Mouse (Mus musculus): Measurements from ENCODE around the gene Sall1. TPM values are rescaled to one million over a fixed set of nuclear protein-coding genes. Genes with fewer than 3 reads are reported as not detected.

Sall1 gene
- 1.8 and 2.4 TPM in 2 replicates for polyA plus RNA-seq (2015; fragmentation: Nextera tagmentation; extraction: Ambion mirVana)

- no peaks in the 10 kb centered on the region for H3K36me3 ChIP-seq
- 0 out of 2 replicates have a peak, but pooled peaks have one; percentile 7 for ATAC-seq
- H3K4me3 ChIP-seq (replicated peaks): peak within 1 kb of the TSS; percentile 52
- under 1% methylated on average over 25 of the region's 25 CpGs for WGBS
- peak within 1 kb of the TSS; percentile 93 for H3K4me2 ChIP-seq (replicated peaks)
- peaks cover 85% of the 10 kb centered on the region for H3K27me3 ChIP-seq (replicated peaks)
- H3K4me1 ChIP-seq (replicated peaks): peaks cover 44% of the 10 kb centered on the region
- H3K9me3 ChIP-seq: no peaks in the 10 kb centered on the region
- H3K9ac ChIP-seq: peak within 1 kb of the TSS; percentile 59; the same call in 1 of the 2 replicates
- H3K27ac ChIP-seq: peak within 1 kb of the TSS; percentile 68
These were observed at the start of gene Sall1 for GRCm38 (mm10) chr8:89043940-89044339. Gene Sall1, minus strand, starts transcription at chr8:89044162.

- Histone ChIP-seq H3K4me3 (replicated peaks) (no peak overlapping the region), H3K27ac (no peak overlapping the region), H3K4me2 (replicated peaks) (no peak overlapping the region), H3K36me3 (no peaks in the 10 kb centered on the region), H3K27me3 (replicated peaks) (no peaks in the 10 kb centered on the region), H3K9me3 (no peaks in the 10 kb centered on the region), H3K9ac (no peak overlapping the region), H3K4me1 (replicated peaks) (no peaks in the 10 kb centered on the region)
- no peak for ATAC-seq
- 37% methylated on average over 5 of the region's 5 CpGs for WGBS
These were observed 46.0 kb upstream of the Sall1 start for GRCm38 (mm10) chr8:89089916-89090315.

- no peaks in the 10 kb centered on the region for H3K9me3 ChIP-seq
- no peak overlapping the region for H3K4me3 ChIP-seq (replicated peaks)
- no peak overlapping the region for H3K27ac ChIP-seq
- no peaks in the 10 kb centered on the region for H3K4me1 ChIP-seq (replicated peaks)
- no peaks in the 10 kb centered on the region for H3K27me3 ChIP-seq (replicated peaks)
- H3K9ac ChIP-seq: no peak overlapping the region
- 80% methylated on average over 2 of the region's 2 CpGs for WGBS
- H3K36me3 ChIP-seq: no peaks in the 10 kb centered on the region
- no peak for ATAC-seq
- H3K4me2 ChIP-seq (replicated peaks): no peak overlapping the region
These were observed 35.2 kb upstream of the Sall1 start for GRCm38 (mm10) chr8:89079147-89079546.

GRCm38 (mm10) chr8:89072968-89073382 lies 29.0 kb upstream of the Sall1 start:
- Histone ChIP-seq H3K36me3 (no peaks in the 10 kb centered on the region), H3K4me1 (replicated peaks) (0 out of 2 replicates have a peak, but pooled peaks cover 3% of the 10 kb centered on the region), H3K9me3 (no peaks in the 10 kb centered on the region), H3K4me3 (replicated peaks) (no peak overlapping the region), H3K27ac (no peak overlapping the region), H3K4me2 (replicated peaks) (no peak overlapping the region), H3K9ac (no peak overlapping the region), H3K27me3 (replicated peaks) (no peaks in the 10 kb centered on the region)
- no peak for ATAC-seq
- 24% methylated on average over 3 of the region's 3 CpGs for WGBS

GRCm38 (mm10) chr8:89067499-89067898 lies 23.5 kb upstream of the Sall1 start:
- Histone ChIP-seq H3K4me2 (replicated peaks) (no peak overlapping the region), H3K27me3 (replicated peaks) (no peaks in the 10 kb centered on the region; the same call in 1 of the 2 replicates), H3K27ac (no peak overlapping the region), H3K4me3 (replicated peaks) (no peak overlapping the region), H3K4me1 (replicated peaks) (no peaks in the 10 kb centered on the region), H3K9ac (no peak overlapping the region), H3K9me3 (no peaks in the 10 kb centered on the region), H3K36me3 (no peaks in the 10 kb centered on the region)
- no peak for ATAC-seq
- WGBS: 77% methylated on average over 3 of the region's 3 CpGs

GRCm38 (mm10) chr8:89064042-89064441 lies 20.1 kb upstream of the Sall1 start:
- no peaks in the 10 kb centered on the region; the same call in 1 of the 2 replicates for H3K27me3 ChIP-seq (replicated peaks)
- WGBS: 64% methylated on average over 9 of the region's 9 CpGs
- no peaks in the 10 kb centered on the region for H3K4me1 ChIP-seq (replicated peaks)
- no peaks in the 10 kb centered on the region for H3K9me3 ChIP-seq
- ATAC-seq: no peak
- H3K36me3 ChIP-seq: no peaks in the 10 kb centered on the region
- H3K4me3 ChIP-seq (replicated peaks): no peak overlapping the region
- no peak overlapping the region for H3K4me2 ChIP-seq (replicated peaks)
- H3K9ac ChIP-seq: no peak overlapping the region
- no peak overlapping the region for H3K27ac ChIP-seq

- no peak overlapping the region for H3K9ac ChIP-seq
These were observed 19.5 kb upstream of the Sall1 start for GRCm38 (mm10) chr8:89063366-89064040.

GRCm38 (mm10) chr8:89060717-89061116 lies 16.8 kb upstream of the Sall1 start:
- Histone ChIP-seq H3K4me3 (replicated peaks) (no peak overlapping the region), H3K4me1 (replicated peaks) (no peaks in the 10 kb centered on the region), H3K36me3 (no peaks in the 10 kb centered on the region), H3K9me3 (no peaks in the 10 kb centered on the region), H3K27ac (no peak overlapping the region), H3K9ac (no peak overlapping the region), H3K4me2 (replicated peaks) (no peak overlapping the region), H3K27me3 (replicated peaks) (no peaks in the 10 kb centered on the region; the same call in 1 of the 2 replicates)
- WGBS: 84% methylated on average over 8 of the region's 8 CpGs
- no peak for ATAC-seq

More at GRCm38 (mm10) chr8:89063366-89064040, 19.5 kb upstream of the Sall1 start:
- 80% methylated on average over 10 of the region's 10 CpGs for WGBS
- Histone ChIP-seq H3K27me3 (replicated peaks) (no peaks in the 10 kb centered on the region; the same call in 1 of the 2 replicates), H3K36me3 (no peaks in the 10 kb centered on the region), H3K27ac (no peak overlapping the region), H3K4me1 (replicated peaks) (no peaks in the 10 kb centered on the region), H3K4me2 (replicated peaks) (no peak overlapping the region), H3K4me3 (replicated peaks) (no peak overlapping the region), H3K9me3 (no peaks in the 10 kb centered on the region)
- ATAC-seq: no peak

GRCm38 (mm10) chr8:89059507-89059906 lies 15.5 kb upstream of the Sall1 start:
- Histone ChIP-seq H3K4me1 (replicated peaks) (no peaks in the 10 kb centered on the region), H3K9me3 (no peaks in the 10 kb centered on the region), H3K36me3 (no peaks in the 10 kb centered on the region), H3K4me3 (replicated peaks) (no peak overlapping the region), H3K9ac (no peak overlapping the region), H3K27me3 (replicated peaks) (no peaks in the 10 kb centered on the region; the same call in 1 of the 2 replicates), H3K4me2 (replicated peaks) (no peak overlapping the region), H3K27ac (no peak overlapping the region)
- no peak for ATAC-seq
- WGBS: 45% methylated on average over 6 of the region's 6 CpGs

- Histone ChIP-seq H3K36me3 (no peaks in the 10 kb centered on the region), H3K4me1 (replicated peaks) (no peaks in the 10 kb centered on the region), H3K27me3 (replicated peaks) (peaks cover 22% of the 10 kb centered on the region), H3K4me2 (replicated peaks) (no peak overlapping the region), H3K27ac (no peak overlapping the region), H3K9me3 (no peaks in the 10 kb centered on the region), H3K4me3 (replicated peaks) (no peak overlapping the region), H3K9ac (no peak overlapping the region)
- 93% methylated on average over 7 of the region's 7 CpGs for WGBS
- ATAC-seq: no peak
These were observed 8.9 kb upstream of the Sall1 start for GRCm38 (mm10) chr8:89052880-89053279.

GRCm38 (mm10) chr8:89046639-89047348 lies 2.8 kb upstream of the Sall1 start:
- Histone ChIP-seq H3K27ac (no peak overlapping the region), H3K9ac (no peak overlapping the region), H3K4me2 (replicated peaks) (no peak overlapping the region), H3K36me3 (no peaks in the 10 kb centered on the region), H3K9me3 (no peaks in the 10 kb centered on the region), H3K4me3 (replicated peaks) (no peak overlapping the region), H3K4me1 (replicated peaks) (peaks cover 35% of the 10 kb centered on the region), H3K27me3 (replicated peaks) (peaks cover 75% of the 10 kb centered on the region)
- WGBS: 6% methylated on average over 26 of the region's 26 CpGs
- no peak for ATAC-seq

- no peaks in the 10 kb centered on the region for H3K36me3 ChIP-seq
- no peak for ATAC-seq
- H3K27ac ChIP-seq: no peak overlapping the region
- H3K9me3 ChIP-seq: no peaks in the 10 kb centered on the region
- peaks cover 80% of the 10 kb centered on the region for H3K27me3 ChIP-seq (replicated peaks)
- H3K4me1 ChIP-seq (replicated peaks): peaks cover 40% of the 10 kb centered on the region
- no peak overlapping the region for H3K9ac ChIP-seq
- H3K4me3 ChIP-seq (replicated peaks): peak overlapping the region; percentile 27
- peak overlapping the region; percentile 48 for H3K4me2 ChIP-seq (replicated peaks)
- 3% methylated on average over 15 of the region's 15 CpGs for WGBS
These were observed 2.3 kb upstream of the Sall1 start for GRCm38 (mm10) chr8:89046226-89046625.

Data from intestine, embryonic 15.5 days (tissue).